In genomic region chr8:90659066-90659465, GRCm38 (mm10) we compare ENCODE assay signal across 15 mouse cellular contexts.
DNase-seq lines count a peak whose midpoint lies in the region; ATAC-seq lines count a peak whose summit lies in the region.
"Had no signal": no experiment of that assay in that cellular context is flagged by ENCODE, and none has a peak within 500 bp of the region (broad histone marks: within the 10 kb centered on the region; RNA-seq: fewer than 3 reads in every experiment).

No protein-coding gene starts in this region.

- intact Hi-C loops in heart, postnatal 14 days (cut with DNase I): loop anchor here (5.0 to 10.0 kb wide), 2 partner anchors 133 to 314 kb away; partner anchors contain the start of gene Tox3

- H3K27me3 ChIP-seq in heart, embryonic 15.5 days: no peaks in the 10 kb centered on the region
- no peaks in the 10 kb centered on the region for H3K27me3 ChIP-seq in embryonic facial prominence, embryonic 14.5 days (replicated peaks; ENCODE audit: control insufficient read depth, insufficient read depth, low read length)
- no peaks in the 10 kb centered on the region for H3K27me3 ChIP-seq in hindbrain, embryonic 15.5 days
- no peaks in the 10 kb centered on the region for H3K27me3 ChIP-seq in neural tube, embryonic 14.5 days (ENCODE audit: control insufficient read depth, insufficient read depth, low read length)
- H3K27me3 ChIP-seq: CH12.LX; liver, embryonic 12.5 days; stomach, embryonic 15.5 days had no signal

- no peaks in the 10 kb centered on the region for H3K9me3 ChIP-seq in heart, embryonic 15.5 days (replicated peaks)
- peaks cover 7% of the 10 kb centered on the region; the same call in 1 of the 2 replicates for H3K9me3 ChIP-seq in embryonic facial prominence, embryonic 14.5 days (ENCODE audit: control insufficient read depth, low read length)
- no peaks in the 10 kb centered on the region for H3K9me3 ChIP-seq in hindbrain, embryonic 15.5 days
- H3K9me3 ChIP-seq in neural tube, embryonic 14.5 days (ENCODE audit: control insufficient read depth, low read length): no peaks in the 10 kb centered on the region; the same call in 1 of the 2 replicates

- H3K4me3 ChIP-seq in heart, embryonic 15.5 days: no peak overlapping the region
- no peak overlapping the region for H3K4me3 ChIP-seq in embryonic facial prominence, embryonic 14.5 days (ENCODE audit: low read depth, low read length)
- H3K4me3 ChIP-seq in hindbrain, embryonic 15.5 days: no peak overlapping the region
- H3K4me3 ChIP-seq in neural tube, embryonic 14.5 days (ENCODE audit: low read depth, low read length): no peak overlapping the region
- H3K4me3 ChIP-seq: gastrocnemius, adult 2 months; left cerebral cortex, adult 2 months; liver, embryonic 12.5 days; stomach, embryonic 15.5 days had no signal

- no peak for DNase-seq in heart, postnatal 14 days
- DNase-seq in embryonic facial prominence, embryonic 14.5 days (ENCODE audit: low spot score): peak; percentile 57
- no peak for DNase-seq in layer of hippocampus, adult 9-11 months
- DNase-seq in right cerebral cortex, postnatal 4 days: no peak
- DNase-seq: gastrocnemius, adult 2 months; heart, postnatal 4 days had no signal

- WGBS in heart, embryonic 15.5 days: 26% methylated on average over 3 of the region's 3 CpGs
- 20% methylated on average over 3 of the region's 3 CpGs for WGBS in embryonic facial prominence, embryonic 14.5 days
- WGBS in hindbrain, embryonic 15.5 days: 8% methylated on average over 3 of the region's 3 CpGs
- WGBS in neural tube, embryonic 14.5 days: 18% methylated on average over 3 of the region's 3 CpGs

- no peak overlapping the region for H3K4me2 ChIP-seq in heart, embryonic 15.5 days
- H3K4me2 ChIP-seq in embryonic facial prominence, embryonic 14.5 days (ENCODE audit: low read depth, low read length): no peak overlapping the region
- no peak overlapping the region for H3K4me2 ChIP-seq in hindbrain, embryonic 15.5 days
- H3K4me2 ChIP-seq in neural tube, embryonic 14.5 days (ENCODE audit: low read depth, low read length): no peak overlapping the region
- H3K4me2 ChIP-seq: liver, embryonic 12.5 days; stomach, embryonic 15.5 days had no signal

- H3K36me3 ChIP-seq in heart, embryonic 15.5 days: no peaks in the 10 kb centered on the region
- no peaks in the 10 kb centered on the region for H3K36me3 ChIP-seq in embryonic facial prominence, embryonic 14.5 days (ENCODE audit: control insufficient read depth, insufficient read depth, low read length)
- no peaks in the 10 kb centered on the region for H3K36me3 ChIP-seq in hindbrain, embryonic 15.5 days
- H3K36me3 ChIP-seq in neural tube, embryonic 14.5 days (ENCODE audit: control insufficient read depth, insufficient read depth, low read length): no peaks in the 10 kb centered on the region
- H3K36me3 ChIP-seq: liver, embryonic 12.5 days; stomach, embryonic 15.5 days had no signal

- H3K4me1 ChIP-seq in heart, embryonic 15.5 days (replicated peaks): peaks cover 10% of the 10 kb centered on the region
- H3K4me1 ChIP-seq in embryonic facial prominence, embryonic 14.5 days (ENCODE audit: control insufficient read depth, insufficient read depth, low read length): peaks cover 8% of the 10 kb centered on the region; the same call in 1 of the 2 replicates
- H3K4me1 ChIP-seq in hindbrain, embryonic 15.5 days (replicated peaks): peaks cover 18% of the 10 kb centered on the region; the same call in 1 of the 2 replicates
- H3K4me1 ChIP-seq in neural tube, embryonic 14.5 days (ENCODE audit: control insufficient read depth, insufficient read depth, low read length): peaks cover 9% of the 10 kb centered on the region
- H3K4me1 ChIP-seq: liver, embryonic 12.5 days had no signal

- peak; percentile 39; the same call in 1 of the 2 replicates for ATAC-seq in heart, embryonic 15.5 days (replicated peaks; ENCODE audit: insufficient number of reproducible peaks, insufficient read depth, low FRiP score, low read depth)
- ATAC-seq in embryonic facial prominence, embryonic 14.5 days (ENCODE audit: low read depth): peak; percentile 60; the same call in 1 of the 2 replicates
- peak; percentile 91 for ATAC-seq in hindbrain, embryonic 15.5 days (ENCODE audit: low FRiP score, low read depth)
- ATAC-seq in neural tube, embryonic 14.5 days (ENCODE audit: low read depth): peak; percentile 56; the same call in 1 of the 2 replicates
- ATAC-seq in inflammation-experienced regulatory T-cells, adult 6 months: no peak
- ATAC-seq: liver, embryonic 12.5 days had no signal

- H3K27ac ChIP-seq in heart, embryonic 15.5 days: no peak overlapping the region
- no peak overlapping the region for H3K27ac ChIP-seq in embryonic facial prominence, embryonic 14.5 days (replicated peaks; ENCODE audit: low read depth, low read length)
- 0 out of 2 replicates have a peak overlapping the region, but pooled peaks have one; percentile 4 for H3K27ac ChIP-seq in hindbrain, embryonic 15.5 days (replicated peaks)
- H3K27ac ChIP-seq in neural tube, embryonic 14.5 days (ENCODE audit: low read depth, low read length): no peak overlapping the region
- H3K27ac ChIP-seq: gastrocnemius, adult 2 months; kidney, postnatal 0 days; left cerebral cortex, adult 2 months; liver, embryonic 12.5 days; stomach, embryonic 15.5 days had no signal

- no peak overlapping the region for H3K9ac ChIP-seq in heart, embryonic 15.5 days
- H3K9ac ChIP-seq in embryonic facial prominence, embryonic 14.5 days (ENCODE audit: low read depth, low read length): no peak overlapping the region
- no peak overlapping the region for H3K9ac ChIP-seq in hindbrain, embryonic 15.5 days
- H3K9ac ChIP-seq in neural tube, embryonic 14.5 days (replicated peaks; ENCODE audit: low read depth, low read length): no peak overlapping the region
- H3K9ac ChIP-seq: liver, embryonic 12.5 days; stomach, embryonic 15.5 days had no signal
